Mouse (Mus musculus) megakaryocyte progenitor cell, adult 5-6 weeks (primary cell): Measurements from ENCODE around the gene F2r. TPM values are rescaled to one million over a fixed set of nuclear protein-coding genes. Genes with fewer than 3 reads are reported as not detected.

Source experiments
- total RNA-seq, 2 experiments: library from RNA; stranded (forward) in 1 of 2; stranded (reverse) in 1 of 2; fragments of 157-497, 149-512 nt in 1 of 2; fragments of 200-1000 nt in 1 of 2; gene quantifications; 2 replicates each; pipeline versions ENCODE4 v1.2.3 to v1.2.4; 2015 to 2017

Gene F2r
- total RNA-seq, 2 experiments from 2014 or later: 2.5 to 9.6 TPM

Other genes with a start within 250 kb of the F2r start
- 31.9 and 34.5 TPM in 2 replicates for gene Aggf1, start 243.1 kb downstream of the F2r start, total RNA-seq (2015)
- gene Aggf1, start 243.1 kb downstream of the F2r start, total RNA-seq (2017): 49.5 and 57.0 TPM in 2 replicates
- gene Crhbp, start 173.6 kb downstream of the F2r start, total RNA-seq (2015): not detected in 2 replicates
- gene Crhbp, start 173.6 kb downstream of the F2r start, total RNA-seq (2017): not detected in 2 replicates
- not detected in 2 replicates for gene S100z, start 139.8 kb downstream of the F2r start, total RNA-seq (2015)
- gene S100z, start 139.8 kb downstream of the F2r start, total RNA-seq (2017): not detected in 2 replicates
- gene F2rl1, start 93.3 kb downstream of the F2r start, total RNA-seq (2015): 0.15 and 0.27 TPM in 2 replicates
- 0.04 and 0.61 TPM in 2 replicates for gene F2rl1, start 93.3 kb downstream of the F2r start, total RNA-seq (2017)
- 0.73 and 1.0 TPM in 2 replicates for gene F2rl2, start 78.4 kb upstream of the F2r start, total RNA-seq (2015)
- gene F2rl2, start 78.4 kb upstream of the F2r start, total RNA-seq (2017): 0.07 TPM in 1 of 2 replicates, not detected in the other